Mouse (Mus musculus): Measurements from ENCODE around the gene Gm21319. TPM values are rescaled to one million over a fixed set of nuclear protein-coding genes. Genes with fewer than 3 reads are reported as not detected.

Gm21319 gene
- not detected in 2 replicates for polyA plus RNA-seq (2021; fragmentation: Nextera tagmentation)
- long read RNA-seq, experiment 1 = 0 reads
- long read RNA-seq, experiment 2 = 0 reads

DNA sequence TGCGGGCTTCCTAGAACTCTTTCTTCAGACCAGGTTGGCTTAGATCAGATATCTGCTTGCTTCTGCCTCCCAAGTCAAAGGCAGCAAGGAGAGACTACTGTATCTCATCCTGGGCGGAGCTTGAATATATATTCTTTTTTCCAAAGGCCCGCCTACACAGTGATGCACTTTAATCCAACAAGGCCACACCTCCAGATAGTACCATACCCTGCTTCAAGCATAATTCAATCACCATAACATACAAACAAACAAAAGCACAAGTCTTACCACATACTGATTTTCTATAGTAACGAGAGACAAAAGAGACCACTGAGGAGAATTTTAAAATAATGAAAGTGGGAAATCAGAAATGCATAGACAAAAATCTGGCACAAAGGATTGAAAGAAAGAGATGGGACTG lies at the start of gene Gm21319:
Gene Gm21319 (minus strand): TSS at position 101 of the 400 bp plus-strand sequence.

DNA sequence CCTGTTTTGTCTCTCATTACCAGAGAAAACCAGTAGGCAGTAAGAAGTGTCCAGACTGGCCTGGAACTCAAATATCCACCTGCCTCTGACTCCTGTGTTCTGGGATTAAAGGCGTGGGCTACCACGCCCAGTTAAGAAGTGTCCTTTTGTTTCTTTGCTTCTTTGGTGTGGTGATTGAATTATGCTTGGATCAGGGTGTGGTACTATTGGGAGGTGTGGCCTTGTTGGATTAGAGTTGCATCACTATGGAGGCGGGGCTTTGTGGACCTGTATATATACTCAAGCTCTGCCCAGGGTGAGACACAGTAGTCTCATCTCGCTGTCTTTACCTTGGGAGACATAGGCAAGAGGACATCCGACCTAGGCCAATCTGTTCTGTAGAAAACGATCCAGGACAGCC lies 40.7 kb upstream of the Gm21319 start, which contains the start of gene BB287469:
Gene BB287469 (plus strand): TSS at position 301 of the 400 bp plus-strand sequence.

DNA sequence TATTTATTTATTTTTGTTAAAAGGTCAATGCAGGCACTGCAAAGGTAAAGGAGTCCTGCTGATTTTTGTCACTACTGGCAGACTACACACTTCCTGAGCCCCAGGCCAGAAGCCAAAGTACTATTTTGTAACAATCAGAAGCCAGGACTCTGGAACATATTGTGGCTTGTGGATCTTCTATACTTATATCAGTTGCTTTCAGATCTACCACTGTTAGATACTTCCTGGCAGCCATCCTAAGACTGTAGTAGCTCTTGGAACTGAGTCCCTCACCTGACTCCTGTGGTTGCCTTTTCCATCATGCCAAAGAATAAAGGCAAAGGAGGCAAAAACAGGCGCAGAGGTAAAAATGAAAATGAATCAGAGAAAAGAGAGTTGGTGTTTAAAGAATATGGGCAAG lies 19.7 kb upstream of the Gm21319 start, which contains the start of gene Gm21936:
Gene Gm21936 (plus strand): TSS at position 301 of the 400 bp plus-strand sequence.

Other genes starting within 250 kb of the Gm21319 start
- not detected in 2 replicates for gene Oog1, start 173.1 kb downstream of the Gm21319 start, polyA plus RNA-seq (2021; fragmentation: Nextera tagmentation)
- gene Gm4027, start 156.9 kb downstream of the Gm21319 start, polyA plus RNA-seq (2021; fragmentation: Nextera tagmentation) = not detected in 2 replicates
- not detected in 2 replicates for gene Gm16381, start 131.1 kb downstream of the Gm21319 start, polyA plus RNA-seq (2021; fragmentation: Nextera tagmentation)
- gene Gm21936, start 19.8 kb upstream of the Gm21319 start, polyA plus RNA-seq (2021; fragmentation: Nextera tagmentation) = not detected in 2 replicates
- gene BB287469, start 40.8 kb upstream of the Gm21319 start, polyA plus RNA-seq (2021; fragmentation: Nextera tagmentation) = not detected in 2 replicates
- not detected in 2 replicates for gene Gm2001, start 66.6 kb upstream of the Gm21319 start, polyA plus RNA-seq (2021; fragmentation: Nextera tagmentation)
- not detected in 2 replicates for gene Gm2016, start 98.3 kb upstream of the Gm21319 start, polyA plus RNA-seq (2021; fragmentation: Nextera tagmentation)
- gene Gm2022, start 119.6 kb upstream of the Gm21319 start, polyA plus RNA-seq (2021; fragmentation: Nextera tagmentation) = not detected in 2 replicates
- not detected in 2 replicates for gene Gm2035, start 144.1 kb upstream of the Gm21319 start, polyA plus RNA-seq (2021; fragmentation: Nextera tagmentation)
- not detected in 2 replicates for gene Gm2042, start 178.3 kb upstream of the Gm21319 start, polyA plus RNA-seq (2021; fragmentation: Nextera tagmentation)
- not detected in 2 replicates for gene Gm2075, start 236.1 kb upstream of the Gm21319 start, polyA plus RNA-seq (2021; fragmentation: Nextera tagmentation)
- not detected in 2 replicates for gene Gm6803, start 243.0 kb upstream of the Gm21319 start, polyA plus RNA-seq (2021; fragmentation: Nextera tagmentation)

All from layer of hippocampus, adult 6 months (tissue).